Mouse (Mus musculus) midbrain, postnatal 0 days (tissue): ENCODE results near the gene Hmgcs1. TPM values are rescaled to one million over a fixed set of nuclear protein-coding genes. Genes with fewer than 3 reads are reported as not detected.
"Not testable (repeated sequence)": the region's sequence is repeated elsewhere in the genome, so short reads cannot be mapped to it uniquely, and the experiment has no call there.

ENCODE experiments used
- ATAC-seq: fragments of 200-750 bp; cut with Nextera tagmentation; 2 replicates; pipeline ENCODE4 v1.8.0; 2017; ENCODE audit warnings: moderate number of reproducible peaks, mild to moderate bottlenecking, moderate TSS enrichment, moderate library complexity; ENCODE audit not compliant: low FRiP score
- DNase-seq: peaks from one replicate; pipeline ENCODE4 v3.0.0-alpha.2; 2015; ENCODE audit warnings: low spot score
- H3K27ac ChIP-seq: fragments of 300-500 bp; sonication (generic); 2 replicates; pipeline ENCODE4 v1.5.1; 2014; ENCODE audit warnings: low read depth, mild to moderate bottlenecking, low read length, mixed read lengths
- H3K27me3 ChIP-seq: fragments of 300-500 bp; sonication (generic); 2 replicates; pipeline ENCODE4 v1.6.1; 2014; ENCODE audit warnings: low read length, control low read depth, mixed read lengths; ENCODE audit not compliant: insufficient read depth
- H3K36me3 ChIP-seq: fragments of 300-500 bp; sonication (generic); 2 replicates; pipeline ENCODE4 v1.6.1; 2014; ENCODE audit warnings: low read length, control low read depth, mixed read lengths; ENCODE audit not compliant: insufficient read depth
- H3K4me1 ChIP-seq: fragments of 300-500 bp; sonication (generic); 2 replicates; pipeline ENCODE4 v1.6.1; 2014; ENCODE audit warnings: mild to moderate bottlenecking, control low read depth, antibody characterized with exemption, low read length, mixed read lengths; ENCODE audit not compliant: insufficient read depth
- H3K4me2 ChIP-seq: fragments of 300-500 bp; sonication (generic); 2 replicates; pipeline ENCODE4 v1.6.1; 2014; ENCODE audit warnings: low read depth, mild to moderate bottlenecking, low read length, mixed read lengths; ENCODE audit not compliant: poor library complexity, severe bottlenecking
- H3K4me3 ChIP-seq: fragments of 300-500 bp; sonication (generic); 2 replicates; pipeline ENCODE4 v1.5.1; 2014; ENCODE audit warnings: low read depth, mild to moderate bottlenecking, low read length, moderate library complexity
- H3K9ac ChIP-seq: fragments of 300-500 bp; sonication (generic); replicated peaks from 2 replicates; pipeline ENCODE4 v1.6.1; 2014; ENCODE audit warnings: mild to moderate bottlenecking, low read length, moderate library complexity, mixed read lengths; ENCODE audit not compliant: poor library complexity, severe bottlenecking
- H3K9me3 ChIP-seq: fragments of 300-500 bp; sonication (generic); 2 replicates; pipeline ENCODE4 v1.6.1; 2016; ENCODE audit warnings: low read length, control low read depth
- CTCF ChIP-seq: IDR thresholded peaks from 2 replicates; pipeline ENCODE4 v1.5.1; 2016; ENCODE audit warnings: antibody characterized with exemption, mild to moderate bottlenecking
- WGBS: fragments of 180-500 bp; shearing (Covaris S2); extraction: QIAGEN DNeasy Blood & Tissue Kit; methylation state at CpG from one replicate; pipeline ENCODE4 v1.1.7; 2014; 5-methylcytosine and 5-hydroxymethylcytosine counted together
- polyA plus RNA-seq: library from polyadenylated mRNA; unstranded; fragments of >200 nt; fragmentation: Nextera tagmentation; extraction: Ambion mirVana; gene quantifications from 2 replicates; pipeline ENCODE4 v1.2.1, GENCODE M21; 2015
- total RNA-seq: library from RNA; depleted of rRNA; stranded (reverse); fragments of >200 nt; gene quantifications from 2 replicates; pipeline ENCODE4 v1.2.3, GENCODE M21; 2014

Gene Hmgcs1
- total and polyA plus RNA-seq, 2 experiments from 2014 or later = 291 to 428 TPM

DNA sequence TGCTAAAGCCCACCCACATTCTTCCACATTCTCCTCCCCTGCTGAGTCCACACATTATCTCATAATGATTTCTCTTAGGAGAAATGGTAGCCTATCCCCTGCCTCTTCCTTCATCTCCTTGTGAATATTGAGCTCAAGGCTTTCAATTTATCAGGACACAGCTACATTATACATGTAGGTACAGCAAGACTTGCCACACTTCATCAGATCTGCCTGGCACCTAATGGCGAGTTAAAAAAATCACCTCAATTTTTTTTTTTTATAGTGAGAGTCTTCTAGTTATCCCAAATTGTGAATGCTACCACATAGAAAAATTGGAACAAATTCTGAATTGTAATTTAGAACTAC, 40.5 kb upstream of the Hmgcs1 start:
- Histone ChIP-seq H3K4me1 (no peaks in the 10 kb centered on the region), H3K4me3 (no peak overlapping the region), H3K36me3 (no peaks in the 10 kb centered on the region), H3K9me3 (no peaks in the 10 kb centered on the region), H3K4me2 (peak overlapping the region; percentile 26), H3K27ac (peak overlapping the region; percentile 34; the same call in 1 of the 2 replicates), H3K9ac (no peak overlapping the region), H3K27me3 (no peaks in the 10 kb centered on the region)
- no peak for DNase-seq
- no peak for TF ChIP-seq CTCF
- no peak for ATAC-seq
- 63% methylated on average over 1 of the region's 1 CpGs for WGBS

DNA sequence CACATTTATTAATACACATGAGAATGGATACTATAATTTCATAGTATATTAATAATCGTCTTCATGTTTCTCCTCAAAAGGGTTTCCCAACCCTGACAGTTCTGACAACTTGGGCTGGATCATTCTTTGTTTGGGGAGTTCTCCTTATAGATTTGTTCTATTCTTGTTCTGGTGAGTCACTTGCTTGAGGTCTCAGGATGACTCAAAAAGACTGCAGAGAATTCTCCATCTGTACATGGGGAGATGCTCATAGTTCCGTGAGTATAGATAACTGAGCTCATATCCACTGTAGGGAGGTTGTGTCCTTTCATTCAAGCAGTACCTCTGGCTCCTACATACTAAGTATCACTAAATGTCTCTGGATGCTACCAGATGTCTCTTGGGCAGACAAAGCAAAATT, 35.4 kb upstream of the Hmgcs1 start:
- H3K4me3 ChIP-seq = no peak overlapping the region
- no peak overlapping the region for H3K9ac ChIP-seq
- no peaks in the 10 kb centered on the region for H3K4me1 ChIP-seq
- no peaks in the 10 kb centered on the region for H3K9me3 ChIP-seq
- H3K27me3 ChIP-seq = no peaks in the 10 kb centered on the region
- TF ChIP-seq CTCF = no peak
- no peak overlapping the region for H3K4me2 ChIP-seq
- ATAC-seq = no peak
- whole genome bisulfite sequencing = 89% methylated on average over 2 of the region's 2 CpGs
- H3K27ac ChIP-seq = no peak overlapping the region
- DNase-seq = no peak
- no peaks in the 10 kb centered on the region for H3K36me3 ChIP-seq

DNA sequence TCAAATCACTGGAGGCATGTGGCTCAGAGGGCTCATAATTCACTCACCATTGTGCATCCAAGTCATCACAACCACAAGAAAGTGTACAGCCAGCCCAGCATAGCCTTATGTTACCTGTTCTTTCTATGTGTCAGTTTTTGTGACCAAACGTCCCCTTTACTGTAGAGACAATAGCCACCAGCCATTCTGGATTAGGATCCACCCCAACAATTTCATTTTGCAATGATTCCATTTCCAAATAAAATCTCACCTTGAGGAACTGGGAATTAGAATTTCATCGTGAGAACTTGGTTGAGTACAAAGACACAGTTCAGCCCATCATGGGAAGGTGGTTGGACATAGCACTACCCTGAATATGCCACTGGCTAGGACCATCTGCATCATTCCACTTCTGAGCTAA, 33.9 kb upstream of the Hmgcs1 start:
- Histone ChIP-seq H3K4me3 (no peak overlapping the region), H3K36me3 (no peaks in the 10 kb centered on the region), H3K9ac (no peak overlapping the region), H3K4me1 (no peaks in the 10 kb centered on the region), H3K27me3 (no peaks in the 10 kb centered on the region), H3K27ac (no peak overlapping the region), H3K9me3 (no peaks in the 10 kb centered on the region), H3K4me2 (no peak overlapping the region)
- WGBS = 85% methylated on average over 2 of the region's 2 CpGs
- ATAC-seq (no peak), DNase-seq (no peak)
- TF ChIP-seq CTCF = no peak

DNA sequence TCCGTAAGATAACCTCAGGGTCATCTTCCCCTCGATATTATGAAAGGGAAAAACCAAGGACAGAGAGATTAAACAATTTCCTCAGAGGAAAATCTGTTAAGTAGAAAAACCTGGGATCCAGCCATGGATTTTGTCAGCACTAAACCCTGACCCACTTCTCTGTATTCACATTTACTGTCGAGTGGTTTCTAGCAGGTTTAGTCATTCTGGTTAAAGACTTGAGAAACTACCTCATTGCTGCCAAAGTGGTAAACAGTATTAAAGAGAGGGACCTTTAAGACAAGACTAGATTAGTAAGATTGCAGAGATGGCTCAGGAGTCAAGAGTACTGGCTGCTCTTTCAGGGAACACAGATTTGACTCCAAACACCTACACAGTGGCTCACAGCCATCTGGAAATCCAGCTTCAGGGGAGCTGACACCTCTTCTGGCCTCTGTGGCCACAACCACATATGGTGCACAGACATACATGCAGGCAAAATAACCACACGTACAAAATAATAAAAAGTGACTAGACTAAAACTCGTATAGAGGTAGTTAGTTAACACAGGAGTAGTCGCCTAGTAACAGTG, 33.2 kb upstream of the Hmgcs1 start:
- H3K9ac ChIP-seq = no peak overlapping the region
- 83% methylated on average over 6 of the region's 6 CpGs for WGBS
- H3K9me3 ChIP-seq = no peaks in the 10 kb centered on the region

DNA sequence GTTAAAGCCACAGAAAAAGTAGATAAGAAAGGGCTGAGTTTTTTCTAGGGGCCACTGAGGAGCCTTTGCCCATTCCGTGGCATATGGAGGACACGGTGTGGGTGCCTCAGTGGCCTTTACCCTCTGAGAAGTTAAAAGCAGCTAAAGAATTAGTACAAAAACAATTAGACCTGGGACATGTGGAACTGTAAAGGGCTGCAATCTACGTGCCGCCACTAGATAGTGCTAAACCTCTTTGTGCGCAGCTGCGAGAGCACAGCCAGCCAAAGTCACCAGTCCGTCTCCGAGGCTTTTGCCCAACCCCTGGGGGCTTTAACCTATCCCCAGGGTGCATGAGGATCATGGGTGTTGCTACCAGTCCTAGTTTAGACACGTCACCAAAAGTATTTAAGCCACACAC, 28.8 kb upstream of the Hmgcs1 start:
- H3K36me3 ChIP-seq, H3K27ac ChIP-seq, H3K9ac ChIP-seq, H3K4me2 ChIP-seq, H3K27me3 ChIP-seq, H3K4me3 ChIP-seq, DNase-seq, ATAC-seq, H3K9me3 ChIP-seq, H3K4me1 ChIP-seq: not testable (repeated sequence)
- 36% methylated on average over 4 of the region's 9 CpGs for WGBS
- peak; percentile 33; the same call in 1 of the 2 replicates for TF ChIP-seq CTCF

More for the DNA sequence above, 33.2 kb upstream of the Hmgcs1 start:
- H3K27ac ChIP-seq = no peak overlapping the region
- no peak overlapping the region for H3K4me2 ChIP-seq
- ATAC-seq = no peak
- no peak for DNase-seq
- no peak for TF ChIP-seq CTCF
- H3K36me3 ChIP-seq = no peaks in the 10 kb centered on the region
- H3K4me3 ChIP-seq = no peak overlapping the region
- H3K4me1 ChIP-seq = no peaks in the 10 kb centered on the region
- H3K27me3 ChIP-seq = no peaks in the 10 kb centered on the region

DNA sequence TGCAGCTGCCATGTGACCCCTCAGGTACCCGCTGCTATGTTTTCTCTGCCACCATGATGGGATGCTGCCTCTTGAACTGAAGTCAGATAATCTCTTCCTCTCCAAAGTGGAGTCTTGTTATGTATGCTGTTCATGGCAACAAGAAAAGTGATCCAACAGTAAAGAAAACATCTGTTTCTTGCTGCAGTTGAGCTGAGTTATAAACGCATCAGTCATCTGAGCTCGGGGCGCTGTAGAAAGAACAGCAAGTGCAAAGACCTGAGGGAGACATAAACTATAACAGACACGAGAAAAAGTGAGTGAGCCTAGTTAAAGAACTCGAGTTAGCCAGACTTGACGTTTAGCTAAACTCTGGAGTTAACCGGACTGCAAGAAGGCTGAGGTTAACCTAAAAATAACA, 11.4 kb upstream of the Hmgcs1 start:
- Histone ChIP-seq H3K4me3 (no peak overlapping the region), H3K36me3 (no peaks in the 10 kb centered on the region), H3K4me2 (no peak overlapping the region), H3K9me3 (no peaks in the 10 kb centered on the region), H3K27ac (no peak overlapping the region), H3K4me1 (no peaks in the 10 kb centered on the region), H3K9ac (no peak overlapping the region), H3K27me3 (no peaks in the 10 kb centered on the region)
- 89% methylated on average over 8 of the region's 8 CpGs for WGBS
- no peak for TF ChIP-seq CTCF
- ATAC-seq (no peak), DNase-seq (no peak)
